Mouse (Mus musculus): ENCODE measurements around the gene Pxmp4. TPM values are rescaled to one million over a fixed set of nuclear protein-coding genes. Genes with fewer than 3 reads are reported as not detected.

Pxmp4 gene
- polyA plus RNA-seq, 1 experiment: 41.3 TPM

GRCm38 (mm10) chr2:154543567-154544347 lies 59.8 kb downstream of the Pxmp4 start:
- DNase-seq: no peak
- Histone ChIP-seq H3K4me1 (ENCODE audit: control insufficient read depth, insufficient read depth, low read length) (no peaks in the 10 kb centered on the region), H3K4me3 (replicated peaks; ENCODE audit: extremely low read depth, low read depth, low read length) (no peak overlapping the region)
- WGBS: 81% methylated on average over 9 of the region's 9 CpGs
- TF ChIP-seq CTCF (IDR thresholded peaks at IDR 0.05; ENCODE audit: insufficient read depth, low read length) (no peak), POLR2A (IDR thresholded peaks at IDR 0.05; ENCODE audit: borderline replicate concordance, extremely low read depth, low read depth, low read length) (no peak)

- no peak overlapping the region for H3K4me3 ChIP-seq (replicated peaks; ENCODE audit: extremely low read depth, low read depth, low read length)
- WGBS: 84% methylated on average over 2 of the region's 2 CpGs
- no peak for DNase-seq
- H3K4me1 ChIP-seq (ENCODE audit: control insufficient read depth, insufficient read depth, low read length): no peaks in the 10 kb centered on the region
- TF ChIP-seq CTCF (IDR thresholded peaks at IDR 0.05; ENCODE audit: insufficient read depth, low read length) (no peak), POLR2A (IDR thresholded peaks at IDR 0.05; ENCODE audit: borderline replicate concordance, extremely low read depth, low read depth, low read length) (no peak)
Measured at GRCm38 (mm10) chr2:154541630-154542029, 61.9 kb downstream of the Pxmp4 start.

GRCm38 (mm10) chr2:154539720-154540119 lies 63.8 kb downstream of the Pxmp4 start:
- TF ChIP-seq POLR2A (IDR thresholded peaks at IDR 0.05; ENCODE audit: borderline replicate concordance, extremely low read depth, low read depth, low read length) (no peak), CTCF (IDR thresholded peaks at IDR 0.05; ENCODE audit: insufficient read depth, low read length) (peak; percentile 40)
- Histone ChIP-seq H3K4me3 (replicated peaks; ENCODE audit: extremely low read depth, low read depth, low read length) (no peak overlapping the region), H3K4me1 (ENCODE audit: control insufficient read depth, insufficient read depth, low read length) (no peaks in the 10 kb centered on the region)
- DNase-seq: no peak
- 76% methylated on average over 3 of the region's 3 CpGs for WGBS

- no peak overlapping the region for H3K4me3 ChIP-seq (replicated peaks; ENCODE audit: extremely low read depth, low read depth, low read length)
- DNase-seq: no peak
- no peaks in the 10 kb centered on the region for H3K4me1 ChIP-seq (ENCODE audit: control insufficient read depth, insufficient read depth, low read length)
- TF ChIP-seq POLR2A (IDR thresholded peaks at IDR 0.05; ENCODE audit: borderline replicate concordance, extremely low read depth, low read depth, low read length) (no peak), CTCF (IDR thresholded peaks at IDR 0.05; ENCODE audit: insufficient read depth, low read length) (no peak)
- WGBS: 36% methylated on average over 3 of the region's 3 CpGs
Measured at GRCm38 (mm10) chr2:154538710-154539109, 64.8 kb downstream of the Pxmp4 start.

GRCm38 (mm10) chr2:154538310-154538709 lies 65.2 kb downstream of the Pxmp4 start:
- H3K4me3 ChIP-seq (replicated peaks; ENCODE audit: extremely low read depth, low read depth, low read length): no peak overlapping the region
- TF ChIP-seq POLR2A (IDR thresholded peaks at IDR 0.05; ENCODE audit: borderline replicate concordance, extremely low read depth, low read depth, low read length): no peak
- TF ChIP-seq CTCF (IDR thresholded peaks at IDR 0.05; ENCODE audit: insufficient read depth, low read length): no peak
- 53% methylated on average over 2 of the region's 2 CpGs for WGBS
- H3K4me1 ChIP-seq (ENCODE audit: control insufficient read depth, insufficient read depth, low read length): no peaks in the 10 kb centered on the region
- DNase-seq: no peak

Other genes starting within 250 kb of the Pxmp4 start
- 6.6 and 9.5 TPM in 2 replicates for gene Cdk5rap1, start 230.7 kb downstream of the Pxmp4 start, polyA plus RNA-seq (2012; rRNA removed)
- gene Snta1, start 195.6 kb downstream of the Pxmp4 start, polyA plus RNA-seq (2012; rRNA removed): 22.5 and 24.1 TPM in 2 replicates
- gene Cbfa2t2, start 167.2 kb downstream of the Pxmp4 start, polyA plus RNA-seq (2012; rRNA removed): 8.8 and 12.7 TPM in 2 replicates
- gene 1700003F12Rik, start 56.6 kb downstream of the Pxmp4 start, polyA plus RNA-seq (2012; rRNA removed): 0.98 TPM in 1 of 2 replicates, not detected in the other
- 0.07 TPM in 2 replicates for gene Actl10, start 51.9 kb downstream of the Pxmp4 start, polyA plus RNA-seq (2012; rRNA removed)
- gene Necab3, start 44.8 kb downstream of the Pxmp4 start, polyA plus RNA-seq (2012; rRNA removed): 1.2 and 1.8 TPM in 2 replicates
- gene E2f1, start 33.8 kb downstream of the Pxmp4 start, polyA plus RNA-seq (2012; rRNA removed): 9.8 and 12.6 TPM in 2 replicates
- 5.8 and 6.8 TPM in 2 replicates for gene Zfp341, start 9.6 kb upstream of the Pxmp4 start, polyA plus RNA-seq (2012; rRNA removed)
- 0.53 and 1.4 TPM in 2 replicates for gene 4930519P11Rik, start 9.7 kb upstream of the Pxmp4 start, polyA plus RNA-seq (2012; rRNA removed)
- gene Chmp4b, start 48.0 kb upstream of the Pxmp4 start, polyA plus RNA-seq (2012; rRNA removed): 83.4 and 103 TPM in 2 replicates
- gene Gm14214, start 166.3 kb upstream of the Pxmp4 start, polyA plus RNA-seq (2012; rRNA removed): not detected in 2 replicates
- 188 and 211 TPM in 2 replicates for gene Raly, start 187.4 kb upstream of the Pxmp4 start, polyA plus RNA-seq (2012; rRNA removed)
- not detected in 2 replicates for gene a, start 187.7 kb upstream of the Pxmp4 start, polyA plus RNA-seq (2012; rRNA removed)

Data from lung, adult 2 months (tissue).